Mouse (Mus musculus) lung, postnatal 0 days (tissue): ENCODE measurements at regions not wholly inside any gene's neighbourhood (a gene's known extent, or its start where the extent isn't known, plus 50 kb on each side); places are given as distances from the start of the nearest gene placed in this dataset.

ENCODE experiments used
- CTCF ChIP-seq: IDR thresholded peaks from 2 replicates; pipeline ENCODE4 v1.5.1; 2016; ENCODE audit warnings: antibody characterized with exemption, mild to moderate bottlenecking
- EP300 ChIP-seq: IDR thresholded peaks from 2 replicates; pipeline ENCODE4 v1.6.1; 2016; ENCODE audit warnings: antibody characterized with exemption, mild to moderate bottlenecking, control low read depth

DNA sequence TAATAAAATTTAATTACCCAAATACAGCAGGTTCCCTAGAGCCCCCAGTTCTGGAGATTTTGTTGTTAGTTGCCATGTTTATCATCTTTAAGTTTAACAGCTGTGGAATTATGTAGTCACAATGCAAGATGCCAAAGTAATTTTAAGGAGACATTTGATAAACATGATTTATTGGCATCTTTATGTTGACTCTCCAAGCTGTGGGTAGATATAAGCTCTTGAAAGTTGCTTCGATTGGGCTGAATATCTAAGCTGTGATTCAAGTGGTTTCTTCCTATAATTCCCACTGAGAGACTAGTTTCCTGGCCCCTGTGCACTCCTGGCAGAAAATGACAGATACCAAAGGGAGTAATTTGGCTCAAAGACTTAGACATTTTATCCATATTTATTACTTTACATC lies 364.7 kb upstream of the Hsf2 start:
- TF ChIP-seq CTCF (no peak), EP300 (no peak)
